Mouse (Mus musculus): ENCODE results near the gene Fam83g. TPM values are rescaled to one million over a fixed set of nuclear protein-coding genes. Genes with fewer than 3 reads are reported as not detected.

The Fam83g gene
- polyA plus RNA-seq, 1 experiment: not detected

GRCm38 (mm10) chr11:61673686-61674085, 10.2 kb upstream of the Fam83g start:
- H3K79me2 ChIP-seq (ENCODE audit: control insufficient read depth, insufficient read depth): no peaks in the 10 kb centered on the region
- TF ChIP-seq USF1 (IDR thresholded peaks at IDR 0.05; ENCODE audit: low read depth) (no peak), CEBPB (IDR thresholded peaks at IDR 0.05; ENCODE audit: low read depth) (no peak), MAX (IDR thresholded peaks at IDR 0.05) (no peak), CTCF (IDR thresholded peaks at IDR 0.05; ENCODE audit: control insufficient read depth, insufficient read depth, insufficient read length) (no peak), FOSL1 (IDR thresholded peaks at IDR 0.05; ENCODE audit: insufficient read depth, low read length, poor library complexity, severe bottlenecking) (no peak), MYOD1 (IDR thresholded peaks at IDR 0.05; ENCODE audit: control insufficient read depth, insufficient read length, low read depth) (no peak)

GRCm38 (mm10) chr11:61674151-61674838, 9.6 kb upstream of the Fam83g start:
- no peak for TF ChIP-seq FOSL1 (IDR thresholded peaks at IDR 0.05; ENCODE audit: insufficient read depth, low read length, poor library complexity, severe bottlenecking)
- no peak for TF ChIP-seq MYOD1 (IDR thresholded peaks at IDR 0.05; ENCODE audit: control insufficient read depth, insufficient read length, low read depth)
- no peak for TF ChIP-seq USF1 (IDR thresholded peaks at IDR 0.05; ENCODE audit: low read depth)
- TF ChIP-seq MYOG (IDR thresholded peaks at IDR 0.05; ENCODE audit: control insufficient read depth, extremely low read depth, insufficient read length): no peak
- TF ChIP-seq CTCF (IDR thresholded peaks at IDR 0.05; ENCODE audit: control insufficient read depth, insufficient read depth, insufficient read length): no peak
- no peak for TF ChIP-seq MAX (IDR thresholded peaks at IDR 0.05)
- no peak for TF ChIP-seq CEBPB (IDR thresholded peaks at IDR 0.05; ENCODE audit: low read depth)
- Histone ChIP-seq H3K79me3 (ENCODE audit: low read depth) (no peaks in the 10 kb centered on the region), H3ac (ENCODE audit: control insufficient read depth, insufficient read length, low read depth) (no peak overlapping the region), H3K36me3 (ENCODE audit: control insufficient read depth, insufficient read depth) (no peaks in the 10 kb centered on the region), H3K4me3 (ENCODE audit: insufficient read depth, poor library complexity, severe bottlenecking) (no peak overlapping the region), H3K79me2 (ENCODE audit: control insufficient read depth, insufficient read depth) (no peaks in the 10 kb centered on the region), H3K27me3 (ENCODE audit: control insufficient read depth, insufficient read depth, insufficient read length) (no peaks in the 10 kb centered on the region)

More at GRCm38 (mm10) chr11:61673686-61674085, 10.2 kb upstream of the Fam83g start:
- Histone ChIP-seq H3ac (ENCODE audit: control insufficient read depth, insufficient read length, low read depth) (no peak overlapping the region), H3K4me3 (ENCODE audit: insufficient read depth, poor library complexity, severe bottlenecking) (no peak overlapping the region), H3K79me3 (ENCODE audit: low read depth) (no peaks in the 10 kb centered on the region), H3K36me3 (ENCODE audit: control insufficient read depth, insufficient read depth) (no peaks in the 10 kb centered on the region), H3K27me3 (ENCODE audit: control insufficient read depth, insufficient read depth, insufficient read length) (peaks cover 2% of the 10 kb centered on the region)

- H3ac ChIP-seq (ENCODE audit: control insufficient read depth, insufficient read length, low read depth): no peak overlapping the region
- H3K36me3 ChIP-seq (ENCODE audit: control insufficient read depth, insufficient read depth): no peaks in the 10 kb centered on the region
- no peaks in the 10 kb centered on the region for H3K79me3 ChIP-seq (ENCODE audit: low read depth)
- H3K27me3 ChIP-seq (ENCODE audit: control insufficient read depth, insufficient read depth, insufficient read length): no peaks in the 10 kb centered on the region
- TF ChIP-seq FOSL1 (IDR thresholded peaks at IDR 0.05; ENCODE audit: insufficient read depth, low read length, poor library complexity, severe bottlenecking) (no peak), MAX (IDR thresholded peaks at IDR 0.05) (no peak), CEBPB (IDR thresholded peaks at IDR 0.05; ENCODE audit: low read depth) (no peak), CTCF (IDR thresholded peaks at IDR 0.05; ENCODE audit: control insufficient read depth, insufficient read depth, insufficient read length) (no peak)
- no peak overlapping the region for H3K4me3 ChIP-seq (ENCODE audit: insufficient read depth, poor library complexity, severe bottlenecking)
- no peaks in the 10 kb centered on the region for H3K79me2 ChIP-seq (ENCODE audit: control insufficient read depth, insufficient read depth)
These were observed 9.1 kb upstream of the Fam83g start for GRCm38 (mm10) chr11:61674839-61675159.

- Histone ChIP-seq H3ac (ENCODE audit: control insufficient read depth, insufficient read length, low read depth) (no peak overlapping the region), H3K79me3 (ENCODE audit: low read depth) (no peaks in the 10 kb centered on the region), H3K4me3 (ENCODE audit: insufficient read depth, poor library complexity, severe bottlenecking) (no peak overlapping the region), H3K79me2 (ENCODE audit: control insufficient read depth, insufficient read depth) (no peaks in the 10 kb centered on the region), H3K36me3 (ENCODE audit: control insufficient read depth, insufficient read depth) (no peaks in the 10 kb centered on the region), H3K27me3 (ENCODE audit: control insufficient read depth, insufficient read depth, insufficient read length) (no peaks in the 10 kb centered on the region)
- TF ChIP-seq MYOD1 (IDR thresholded peaks at IDR 0.05; ENCODE audit: control insufficient read depth, insufficient read length, low read depth) (peak; percentile 31), MYOG (IDR thresholded peaks at IDR 0.05; ENCODE audit: control insufficient read depth, extremely low read depth, insufficient read length) (no peak)
These were observed 8.6 kb upstream of the Fam83g start for GRCm38 (mm10) chr11:61675332-61675731.

- TF ChIP-seq USF1 (IDR thresholded peaks at IDR 0.05; ENCODE audit: low read depth) (no peak), MYOG (IDR thresholded peaks at IDR 0.05; ENCODE audit: control insufficient read depth, extremely low read depth, insufficient read length) (no peak), MAX (IDR thresholded peaks at IDR 0.05) (no peak), MYOD1 (IDR thresholded peaks at IDR 0.05; ENCODE audit: control insufficient read depth, insufficient read length, low read depth) (no peak), CTCF (IDR thresholded peaks at IDR 0.05; ENCODE audit: control insufficient read depth, insufficient read depth, insufficient read length) (no peak), CEBPB (IDR thresholded peaks at IDR 0.05; ENCODE audit: low read depth) (no peak), FOSL1 (IDR thresholded peaks at IDR 0.05; ENCODE audit: insufficient read depth, low read length, poor library complexity, severe bottlenecking) (no peak)
- H3K36me3 ChIP-seq (ENCODE audit: control insufficient read depth, insufficient read depth): no peaks in the 10 kb centered on the region
- no peaks in the 10 kb centered on the region for H3K79me2 ChIP-seq (ENCODE audit: control insufficient read depth, insufficient read depth)
- no peaks in the 10 kb centered on the region for H3K79me3 ChIP-seq (ENCODE audit: low read depth)
- H3K27me3 ChIP-seq (ENCODE audit: control insufficient read depth, insufficient read depth, insufficient read length): no peaks in the 10 kb centered on the region
- no peak overlapping the region for H3ac ChIP-seq (ENCODE audit: control insufficient read depth, insufficient read length, low read depth)
- no peak overlapping the region for H3K4me3 ChIP-seq (ENCODE audit: insufficient read depth, poor library complexity, severe bottlenecking)
These were observed 7.6 kb upstream of the Fam83g start for GRCm38 (mm10) chr11:61676216-61676854.

- Histone ChIP-seq H3K4me3 (ENCODE audit: insufficient read depth, poor library complexity, severe bottlenecking) (no peak overlapping the region), H3K79me2 (ENCODE audit: control insufficient read depth, insufficient read depth) (no peaks in the 10 kb centered on the region), H3K36me3 (ENCODE audit: control insufficient read depth, insufficient read depth) (no peaks in the 10 kb centered on the region), H3ac (ENCODE audit: control insufficient read depth, insufficient read length, low read depth) (no peak overlapping the region), H3K27me3 (ENCODE audit: control insufficient read depth, insufficient read depth, insufficient read length) (no peaks in the 10 kb centered on the region), H3K79me3 (ENCODE audit: low read depth) (no peaks in the 10 kb centered on the region)
- TF ChIP-seq FOSL1 (IDR thresholded peaks at IDR 0.05; ENCODE audit: insufficient read depth, low read length, poor library complexity, severe bottlenecking) (no peak), MYOG (IDR thresholded peaks at IDR 0.05; ENCODE audit: control insufficient read depth, extremely low read depth, insufficient read length) (no peak), CTCF (IDR thresholded peaks at IDR 0.05; ENCODE audit: control insufficient read depth, insufficient read depth, insufficient read length) (no peak), MAX (IDR thresholded peaks at IDR 0.05) (no peak), MYOD1 (IDR thresholded peaks at IDR 0.05; ENCODE audit: control insufficient read depth, insufficient read length, low read depth) (no peak), CEBPB (IDR thresholded peaks at IDR 0.05; ENCODE audit: low read depth) (no peak), USF1 (IDR thresholded peaks at IDR 0.05; ENCODE audit: low read depth) (no peak)
These were observed 6.2 kb upstream of the Fam83g start for GRCm38 (mm10) chr11:61677709-61678108.

All from C2C12 (cell line).